Comparison of ENCODE assay signal across 7 mouse cellular contexts in the genomic region with DNA sequence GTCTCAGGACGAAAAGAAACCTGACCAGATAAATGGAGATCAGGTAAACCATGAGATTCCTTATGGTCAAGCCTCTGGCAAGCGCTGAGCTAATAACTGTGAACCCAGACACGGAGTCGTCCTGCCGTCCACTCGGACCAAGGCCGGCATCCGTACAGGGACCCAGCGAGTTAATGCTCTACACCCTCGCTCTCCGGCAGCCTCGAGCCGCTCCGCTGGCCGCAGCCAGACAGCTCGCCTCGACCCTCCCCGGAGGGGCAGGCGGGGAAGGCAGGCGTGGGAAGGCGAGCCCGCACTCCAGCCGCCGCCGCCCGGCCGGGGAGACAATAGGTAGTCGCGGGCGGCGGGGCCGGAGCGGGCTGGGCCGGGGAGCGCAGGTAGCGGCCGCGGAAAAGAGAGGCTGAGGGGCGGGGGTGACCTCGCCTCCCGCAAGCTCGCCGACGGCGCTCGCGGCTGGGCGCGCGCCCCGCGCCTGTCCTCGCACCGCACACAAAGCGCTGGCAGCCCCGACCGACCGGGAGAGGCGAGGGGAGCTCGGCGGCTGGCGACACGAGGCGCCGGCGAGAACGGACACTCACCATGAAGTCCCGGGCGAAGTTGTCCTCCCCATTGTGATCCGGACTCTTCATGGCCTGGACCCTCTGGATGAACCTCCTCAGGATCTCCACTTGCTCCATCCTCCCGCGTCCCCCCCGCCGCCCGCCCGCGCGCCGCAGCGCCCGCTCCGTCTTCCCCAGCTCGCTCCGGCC. TPM values are rescaled to one million over a fixed set of nuclear protein-coding genes. Genes with fewer than 3 reads are reported as not detected.
DNase-seq lines count a peak whose midpoint lies in the region; ATAC-seq and TF ChIP-seq lines count a peak whose summit lies in the region.

No protein-coding gene starts in this region.

- H3K4me3 ChIP-seq in gastrocnemius, adult 2 months: peak overlapping the region; percentile 98
- H3K4me3 ChIP-seq in limb, embryonic 10.5 days: peak overlapping the region; percentile 93
- peak overlapping the region; percentile 98 for H3K4me3 ChIP-seq in midbrain, embryonic 13.5 days (replicated peaks)

- peak overlapping the region; percentile 81 for H3K4me2 ChIP-seq in midbrain, embryonic 13.5 days (replicated peaks)

- H3K9me3 ChIP-seq in limb, embryonic 10.5 days (replicated peaks): no peaks in the 10 kb centered on the region
- no peaks in the 10 kb centered on the region for H3K9me3 ChIP-seq in midbrain, embryonic 13.5 days

- peaks cover 18% of the 10 kb centered on the region for H3K4me1 ChIP-seq in limb, embryonic 10.5 days
- peaks cover 30% of the 10 kb centered on the region for H3K4me1 ChIP-seq in midbrain, embryonic 13.5 days (replicated peaks)

- intact Hi-C loops in gastrocnemius, adult 2 months (cut with DNase I): loop anchor here (2.0 to 5.0 kb wide), 3 partner anchors 84 to 173 kb away; partner anchors contain the start of genes Phtf2 and Tmem60

- H3K9ac ChIP-seq in midbrain, embryonic 13.5 days (replicated peaks): peak overlapping the region; percentile 99

- peak; percentile 71 for ATAC-seq in midbrain, embryonic 13.5 days

- no peak for TF ChIP-seq CTCF in gastrocnemius, adult 2 months (IDR thresholded peaks at IDR 0.05)

- no peaks in the 10 kb centered on the region for H3K27me3 ChIP-seq in limb, embryonic 10.5 days (ENCODE audit: low read depth, poor library complexity, severe bottlenecking)
- no peaks in the 10 kb centered on the region for H3K27me3 ChIP-seq in midbrain, embryonic 13.5 days

- peak; percentile 65 for DNase-seq in ZHBTc4 (ENCODE audit: low read depth, low spot score)
- DNase-seq in cerebellum, adult 9-10 months: peak; percentile 59
- DNase-seq in gastrocnemius, adult 2 months: peak; percentile 64
- peak; percentile 60 for DNase-seq in induced T-regulatory cell, adult 2 months (ENCODE audit: low read depth)
- peak; percentile 79 for DNase-seq in limb, embryonic 10.5 days (ENCODE audit: low spot score)
- peak; percentile 62 to 74 for DNase-seq in spleen, postnatal 10 days (ENCODE audit: low spot score in 2 of 2)

- H3K27ac ChIP-seq in gastrocnemius, adult 2 months: peak overlapping the region; percentile 97
- peak overlapping the region; percentile 99 for H3K27ac ChIP-seq in limb, embryonic 10.5 days
- H3K27ac ChIP-seq in midbrain, embryonic 13.5 days: peak overlapping the region; percentile 100

- WGBS in limb, embryonic 10.5 days: under 1% methylated on average over 71 of the region's 84 CpGs
- 2% methylated on average over 61 of the region's 84 CpGs for WGBS in midbrain, embryonic 13.5 days

- no peaks in the 10 kb centered on the region for H3K36me3 ChIP-seq in limb, embryonic 10.5 days
- H3K36me3 ChIP-seq in midbrain, embryonic 13.5 days: no peaks in the 10 kb centered on the region

RNA-seq across cellular contexts. Expression of gene Ptpn12, which starts 0.5 kb away (rescaled TPM):
- 10 to 100 TPM; 10.9 to 17.0 TPM for total RNA-seq in gastrocnemius, adult 2 months (2021)
- 24.6 and 25.2 TPM in 2 replicates for polyA plus RNA-seq in limb, embryonic 10.5 days (2016; fragmentation: Nextera tagmentation; extraction: Ambion mirVana)
- polyA plus RNA-seq in midbrain, embryonic 13.5 days (2015; fragmentation: Nextera tagmentation; extraction: Ambion mirVana): 29.1 TPM in 2 replicates

Comparison
In these comparisons a context has a peak if more than half of its experiments do, and no peak if none do; other contexts are left out.
1. Peak in every context shown above with its lines: DNase-seq, ATAC-seq, H3K4me3 ChIP-seq and H3K27ac ChIP-seq.